Mouse (Mus musculus) small intestine, adult 2 months (tissue): ENCODE data around the gene Atp6v1e2.

Source experiments
- CTCF ChIP-seq: fragments of 200-500 bp; IDR thresholded peaks from 2 replicates; pipeline ENCODE4 v1.5.1; 2012; ENCODE audit warnings: low read depth, mild to moderate bottlenecking, control low read depth, inconsistent platforms, low read length, moderate library complexity, mixed read lengths; ENCODE audit not compliant: insufficient replicate concordance, insufficient read length; ENCODE audit errors: extremely low read depth
- POLR2A ChIP-seq: fragments of 200-500 bp; IDR thresholded peaks from 2 replicates; pipeline ENCODE4 v1.6.1; 2012; ENCODE audit warnings: low read depth, mild to moderate bottlenecking, control low read depth, inconsistent platforms, low read length, moderate library complexity

DNA sequence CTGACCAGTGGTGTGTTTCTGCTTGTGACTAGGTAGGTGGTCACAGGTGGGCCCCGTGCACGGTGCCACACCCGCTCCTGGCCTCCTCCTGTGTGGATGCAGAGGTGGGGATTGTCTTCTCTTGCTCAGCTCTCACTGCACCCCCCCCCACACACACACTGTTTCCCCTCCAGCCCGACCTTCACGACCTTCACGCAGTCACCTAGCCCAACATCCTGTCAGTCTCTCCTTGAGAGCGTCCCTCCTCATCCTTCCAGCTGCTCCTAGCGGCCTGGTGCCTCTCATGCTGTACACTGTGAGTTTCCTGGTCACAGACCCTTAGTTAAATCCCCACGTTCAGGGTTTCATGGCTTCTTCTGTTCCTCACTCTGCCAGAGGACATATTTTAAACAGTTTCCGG lies 28.7 kb upstream of the Atp6v1e2 start:
- no peak for TF ChIP-seq CTCF
- no peak for TF ChIP-seq POLR2A
